15 mouse cellular contexts compared by ENCODE assay signal in the genomic region with DNA sequence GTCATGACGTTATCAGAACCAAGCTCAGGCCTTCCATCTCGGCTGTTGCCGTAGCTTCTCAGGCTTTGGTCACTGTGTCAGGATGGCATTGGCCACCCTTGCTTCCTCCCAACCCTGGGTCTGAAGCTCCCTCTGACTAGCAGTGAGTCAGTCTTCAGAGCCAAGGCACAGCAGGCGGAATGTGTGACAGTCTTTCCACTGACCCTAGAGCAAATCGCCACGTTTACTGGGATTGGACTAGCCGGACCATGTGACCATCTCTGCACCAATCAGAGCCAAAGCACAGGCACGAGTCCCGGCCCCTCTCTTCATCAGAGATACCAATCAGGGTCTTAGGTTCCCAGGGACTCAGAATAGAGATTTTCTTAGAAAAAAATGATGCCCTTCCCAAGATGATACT.
A peak's percentile ranks its signal among the peaks of the same experiment; 100 is the strongest.
DNase-seq lines count a peak whose midpoint lies in the region; ATAC-seq and TF ChIP-seq lines count a peak whose summit lies in the region.
"Had no signal": no experiment of that assay in that cellular context is flagged by ENCODE, and none has a peak within 500 bp of the region (broad histone marks: within the 10 kb centered on the region; RNA-seq: fewer than 3 reads in every experiment).

No protein-coding gene starts in this region.

- ATAC-seq in kidney, embryonic 16.5 days (ENCODE audit: low FRiP score, low TSS enrichment): no peak
- no peak for ATAC-seq in hindbrain, embryonic 15.5 days (ENCODE audit: low FRiP score, low read depth)
- ATAC-seq: intestine, embryonic 16.5 days had no signal

- H3K79me2 ChIP-seq in myocyte (ENCODE audit: control insufficient read depth, insufficient read depth): no peaks in the 10 kb centered on the region

- H3K4me2 ChIP-seq in kidney, embryonic 16.5 days (replicated peaks; ENCODE audit: low read depth, low read length): no peak overlapping the region
- no peak overlapping the region for H3K4me2 ChIP-seq in hindbrain, embryonic 15.5 days
- no peak overlapping the region for H3K4me2 ChIP-seq in myocyte (ENCODE audit: low read depth)
- H3K4me2 ChIP-seq: limb, embryonic 13.5 days had no signal

- no peaks in the 10 kb centered on the region for H3K36me3 ChIP-seq in kidney, embryonic 16.5 days (ENCODE audit: insufficient read depth, low read length)
- H3K36me3 ChIP-seq in hindbrain, embryonic 15.5 days: no peaks in the 10 kb centered on the region
- no peaks in the 10 kb centered on the region for H3K36me3 ChIP-seq in myocyte (ENCODE audit: control insufficient read depth, insufficient read depth)
- H3K36me3 ChIP-seq: limb, embryonic 13.5 days had no signal

- no peak overlapping the region for H3K4me3 ChIP-seq in kidney, embryonic 16.5 days (ENCODE audit: low read length)
- H3K4me3 ChIP-seq in hindbrain, embryonic 15.5 days: no peak overlapping the region
- no peak overlapping the region for H3K4me3 ChIP-seq in myocyte
- H3K4me3 ChIP-seq: limb, embryonic 13.5 days had no signal

- no peak overlapping the region for H3K9ac ChIP-seq in kidney, embryonic 16.5 days (replicated peaks; ENCODE audit: low read length)
- no peak overlapping the region for H3K9ac ChIP-seq in hindbrain, embryonic 15.5 days
- H3K9ac ChIP-seq: limb, embryonic 13.5 days had no signal

- peaks cover 6% of the 10 kb centered on the region; the same call in 1 of the 2 replicates for H3K27me3 ChIP-seq in kidney, embryonic 16.5 days (ENCODE audit: insufficient read depth, low read length)
- no peaks in the 10 kb centered on the region for H3K27me3 ChIP-seq in hindbrain, embryonic 15.5 days
- H3K27me3 ChIP-seq in myocyte (ENCODE audit: control insufficient read depth, insufficient read depth, insufficient read length): no peaks in the 10 kb centered on the region

- WGBS in kidney, embryonic 16.5 days: 64% methylated on average over 9 of the region's 9 CpGs
- 53% methylated on average over 9 of the region's 9 CpGs for WGBS in hindbrain, embryonic 15.5 days

- DNase-seq in kidney, postnatal 4 days: peak; percentile 31 to 41
- DNase-seq in embryo, embryonic 10.5 days (ENCODE audit: low spot score): peak; percentile 62
- DNase-seq in layer of hippocampus, adult 18-20 months (ENCODE audit: low spot score in 2 of 2): no peak
- DNase-seq in gastrocnemius, adult 18-20 months (ENCODE audit: low spot score): no peak
- DNase-seq: adrenal gland, adult 8-10 months; cerebellum, postnatal 36 days; heart, adult 11 months; kidney, postnatal 25 days; thymus, postnatal 36 days had no signal

- H3K27ac ChIP-seq in kidney, embryonic 16.5 days (ENCODE audit: low read length): no peak overlapping the region
- H3K27ac ChIP-seq in hindbrain, embryonic 15.5 days (replicated peaks): peak overlapping the region; percentile 25; the same call in 1 of the 2 replicates
- H3K27ac ChIP-seq: limb, embryonic 13.5 days; macrophage had no signal

- peaks cover 24% of the 10 kb centered on the region for H3K4me1 ChIP-seq in kidney, embryonic 16.5 days (ENCODE audit: insufficient read depth, low read length)
- H3K4me1 ChIP-seq in hindbrain, embryonic 15.5 days (replicated peaks): peaks cover 37% of the 10 kb centered on the region
- H3K4me1 ChIP-seq: limb, embryonic 13.5 days had no signal

- no peaks in the 10 kb centered on the region for H3K9me3 ChIP-seq in kidney, embryonic 16.5 days (ENCODE audit: low read length)
- no peaks in the 10 kb centered on the region for H3K9me3 ChIP-seq in hindbrain, embryonic 15.5 days
- H3K9me3 ChIP-seq: limb, embryonic 13.5 days had no signal

- no peak for TF ChIP-seq POLR2A in myocyte (IDR thresholded peaks at IDR 0.05; ENCODE audit: insufficient read length, low read depth)

- no peak overlapping the region for H3ac ChIP-seq in myocyte (ENCODE audit: control insufficient read depth, insufficient read length)

TF ChIP-seq in myocyte, 11 proteins besides CTCF, POLR2A, EP300 and RAD21:
- peak; percentile 47 for TF ChIP-seq USF1 (IDR thresholded peaks at IDR 0.05; ENCODE audit: low read depth)
- no peak for TF ChIP-seq MYOD1 (IDR thresholded peaks at IDR 0.05; ENCODE audit: control insufficient read depth in 1 of 3, insufficient read length in 2 of 3, low read depth in 2 of 3)

Comparison
In these comparisons a context has a peak if more than half of its experiments do, and no peak if none do; other contexts are left out.
1. DNase-seq: peak in kidney, postnatal 4 days (2 of 2) and embryo, embryonic 10.5 days (single experiment); none in layer of hippocampus, adult 18-20 months (0 of 2) and gastrocnemius, adult 18-20 months (single experiment).